Mouse (Mus musculus): Measurements from ENCODE around the gene Ly6g6e.
"Not testable (repeated sequence)": the region's sequence is repeated elsewhere in the genome, so short reads cannot be mapped to it uniquely, and the experiment has no call there.

The Ly6g6e gene

DNA sequence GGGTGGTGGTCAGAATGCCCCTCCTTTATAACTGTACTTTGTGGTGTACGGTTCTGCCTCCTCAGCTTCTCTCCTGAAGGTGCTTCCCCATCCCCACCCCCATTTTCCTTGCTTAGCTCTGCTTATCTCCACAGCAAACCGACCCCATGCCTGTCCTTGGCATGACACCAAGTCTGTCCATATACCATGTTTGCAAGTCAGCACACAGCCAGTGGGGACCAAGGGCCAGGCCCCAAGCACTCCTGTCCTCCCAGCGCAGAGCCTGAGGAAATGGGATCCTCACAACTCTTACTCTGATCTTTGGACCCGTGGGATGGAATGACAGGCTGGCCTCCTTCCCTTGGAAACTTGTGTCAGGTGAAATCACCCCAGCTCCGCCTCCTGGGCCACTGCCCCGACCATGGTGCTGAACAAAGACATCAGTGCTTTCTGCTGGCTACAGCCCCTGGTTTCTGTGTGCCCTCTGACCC is 26.6 kb downstream of the Ly6g6e start:
- no peak for DNase-seq (ENCODE audit: low read depth)

DNA sequence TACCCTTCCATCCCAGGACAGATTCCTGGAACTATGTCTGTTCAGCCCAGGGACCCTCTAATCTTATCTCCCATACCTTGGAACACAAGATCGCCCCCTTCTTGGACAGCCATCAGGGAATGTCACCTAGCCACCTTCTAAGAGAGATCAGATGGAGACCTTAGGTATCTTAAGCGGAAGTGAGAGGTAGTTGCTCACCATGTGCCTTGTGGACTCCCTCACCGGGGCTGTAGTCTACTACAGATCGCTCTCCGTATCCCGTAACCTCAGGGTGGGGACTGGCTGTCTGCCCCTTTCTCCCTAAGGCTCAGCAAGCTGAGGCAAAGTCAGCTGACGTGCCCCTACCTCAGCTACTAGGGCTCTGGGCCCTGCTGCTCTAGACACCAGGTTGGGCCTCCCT is 27.4 kb downstream of the Ly6g6e start:
- DNase-seq (ENCODE audit: low read depth) = no peak

DNA sequence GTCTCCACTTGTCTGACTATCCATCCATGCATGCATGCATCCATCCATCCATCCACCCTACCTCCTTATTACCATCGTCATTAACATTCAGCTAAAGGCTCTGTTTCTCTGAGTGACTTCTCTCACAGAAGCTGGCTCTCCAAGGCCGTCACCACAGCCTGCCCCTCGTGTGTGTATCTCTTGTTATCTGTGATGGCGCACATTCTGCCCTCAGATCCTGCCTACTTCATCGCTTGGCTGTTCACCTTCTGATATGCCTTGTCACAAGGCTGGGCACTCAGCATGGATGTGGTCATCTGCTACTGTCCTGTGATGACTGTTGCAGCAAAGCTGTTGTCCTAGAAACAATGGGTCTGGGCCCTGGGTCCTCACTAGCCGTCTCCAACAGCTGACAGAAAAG is 28.1 kb downstream of the Ly6g6e start:
- DNase-seq (ENCODE audit: low read depth) = no peak

DNA sequence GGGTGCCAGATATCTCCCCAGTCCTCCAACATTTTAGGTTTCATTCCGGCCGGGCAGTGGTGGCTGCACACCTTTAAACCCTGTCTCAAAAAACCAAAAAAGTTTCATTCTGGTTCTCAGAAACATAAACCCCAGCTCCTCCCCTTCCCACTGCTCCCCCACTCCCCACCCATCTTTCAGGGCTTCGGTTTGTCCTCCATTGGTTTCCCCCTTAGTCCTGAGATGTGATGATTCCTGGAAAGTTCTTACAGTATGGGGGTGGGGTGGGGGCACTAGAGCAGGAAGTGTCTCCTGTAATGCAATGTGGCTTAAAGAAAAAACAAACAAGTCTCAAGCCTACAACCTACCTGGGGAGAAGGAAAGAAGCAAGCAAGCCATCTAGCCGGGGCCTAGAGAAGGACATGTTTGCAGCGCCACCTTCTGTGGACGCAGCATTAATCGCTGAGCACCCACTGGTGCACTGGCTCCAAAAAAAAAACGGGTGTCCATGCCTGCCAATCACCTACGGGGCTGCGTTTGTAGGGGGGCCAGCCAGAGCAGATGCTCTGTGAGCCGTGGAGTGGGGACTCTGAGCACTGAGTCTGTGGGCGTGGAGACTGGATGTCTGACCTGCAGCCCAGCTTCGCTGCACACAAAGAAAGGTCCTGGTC is 29.2 kb downstream of the Ly6g6e start:
- DNase-seq (ENCODE audit: low read depth) = no peak

DNA sequence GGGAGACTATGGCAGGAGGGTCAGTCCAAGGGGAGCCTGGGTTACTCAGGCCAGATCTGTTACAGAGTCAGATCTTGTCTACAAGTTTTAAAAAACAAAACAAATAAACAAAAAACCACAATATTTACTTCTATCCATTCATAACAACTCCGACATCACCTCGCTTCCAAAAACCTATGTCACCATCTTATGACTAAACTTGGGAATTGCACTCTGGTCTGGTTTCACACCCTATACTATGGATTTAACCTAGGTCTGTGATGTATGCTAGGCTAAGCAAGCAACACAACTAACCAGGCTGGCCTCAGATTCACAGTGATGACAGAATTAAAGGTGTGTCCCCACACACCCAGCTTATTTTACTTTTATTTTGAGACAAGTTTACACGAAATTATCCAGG is 29.8 kb downstream of the Ly6g6e start:
- DNase-seq (ENCODE audit: low read depth) = no peak

DNA sequence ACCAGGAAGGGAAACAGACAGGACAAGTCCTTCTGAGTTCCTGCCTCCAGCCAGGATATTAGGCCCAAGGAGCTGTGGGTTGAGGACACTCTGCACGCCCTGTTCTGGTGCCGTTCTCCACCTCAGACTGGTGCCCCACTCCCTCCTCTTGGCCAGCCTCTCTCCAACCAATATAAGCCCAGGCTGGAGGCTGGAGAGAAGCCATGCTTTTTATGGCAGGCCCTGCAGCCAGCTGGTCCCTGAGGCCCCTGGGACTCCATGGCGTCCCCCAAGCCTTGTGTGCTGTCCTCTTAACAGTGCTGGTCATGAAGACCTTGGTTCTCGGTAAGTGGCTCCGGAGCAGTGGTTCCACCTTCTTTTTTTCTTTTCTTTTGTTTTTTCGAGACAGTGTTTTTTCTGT is 31.4 kb downstream of the Ly6g6e start, which contains the start of gene Ly6g5c:
Ly6g5c (plus strand) TSS at position 183 of the 400 bp plus-strand sequence.
- DNase-seq (ENCODE audit: low read depth) = no peak

DNA sequence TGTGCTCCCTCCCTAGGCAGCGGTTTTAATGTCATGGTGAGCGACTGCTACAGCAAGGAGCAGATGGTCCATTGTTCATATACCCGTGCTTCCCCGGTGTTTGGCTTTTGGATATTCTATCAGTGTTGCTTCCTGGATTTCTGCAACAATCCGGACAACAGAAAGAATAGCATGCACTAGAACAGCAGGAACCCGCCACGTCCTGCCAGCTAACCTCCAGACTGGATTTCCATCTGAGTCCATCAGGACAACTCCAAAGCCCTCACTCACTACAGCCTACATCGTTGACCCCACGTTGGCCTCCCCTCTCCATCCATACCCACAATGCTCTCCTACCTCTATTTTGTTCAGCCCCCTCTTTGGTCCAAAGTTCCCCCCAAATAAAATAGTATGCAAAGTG is 35.1 kb downstream of the Ly6g6e start:
- DNase-seq (ENCODE audit: low read depth) = no peak

DNA sequence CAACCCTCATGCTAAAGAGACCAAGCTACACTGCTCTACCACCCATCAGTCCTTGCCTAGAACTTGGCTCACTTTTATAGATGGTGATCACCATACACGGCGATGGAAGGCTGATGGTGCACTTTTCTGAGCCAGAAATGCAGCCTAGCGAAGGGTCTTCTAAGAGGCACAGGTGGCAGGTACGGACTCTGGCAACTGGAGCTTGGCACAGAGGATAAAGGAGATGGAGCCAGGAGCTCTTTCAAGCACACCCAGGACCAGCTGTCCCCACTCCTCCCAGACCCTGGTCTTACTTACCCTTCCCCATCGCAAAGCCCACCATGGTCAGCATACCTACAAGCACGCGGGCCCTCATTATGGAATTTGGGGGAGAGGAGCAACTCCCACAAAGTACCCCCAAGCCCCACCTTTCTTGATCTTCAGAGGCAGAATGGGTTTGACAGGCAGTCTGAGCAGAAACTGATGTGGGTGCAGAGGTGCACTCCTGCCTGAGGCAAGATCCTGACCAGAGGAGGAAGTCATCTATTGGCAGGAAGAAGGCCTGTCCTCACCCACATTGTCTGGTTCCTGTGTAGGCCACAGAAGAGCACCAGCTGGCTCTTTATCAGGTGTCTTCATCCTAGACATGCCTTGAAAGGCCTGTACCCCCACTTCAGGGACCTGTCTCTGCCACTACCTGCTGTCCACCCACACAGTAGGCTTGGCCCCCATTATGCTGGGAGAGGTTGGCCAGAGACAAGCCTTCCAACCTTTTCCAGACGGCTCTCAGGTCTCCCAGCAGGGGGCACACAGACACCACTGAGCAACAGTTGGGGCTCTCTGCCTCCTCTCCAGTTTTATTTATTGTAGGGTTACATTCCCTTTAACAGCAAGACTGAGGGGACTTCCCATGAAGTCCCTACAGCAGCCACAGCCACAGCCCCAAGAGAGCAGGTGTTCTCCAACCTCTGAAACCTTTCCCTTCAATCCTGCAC is 38.6 kb downstream of the Ly6g6e start, which contains the start of gene Ly6g5b:
Ly6g5b (minus strand) TSS at position 383 of the 974 bp plus-strand sequence.
- no peak for DNase-seq (ENCODE audit: low read depth)

DNA sequence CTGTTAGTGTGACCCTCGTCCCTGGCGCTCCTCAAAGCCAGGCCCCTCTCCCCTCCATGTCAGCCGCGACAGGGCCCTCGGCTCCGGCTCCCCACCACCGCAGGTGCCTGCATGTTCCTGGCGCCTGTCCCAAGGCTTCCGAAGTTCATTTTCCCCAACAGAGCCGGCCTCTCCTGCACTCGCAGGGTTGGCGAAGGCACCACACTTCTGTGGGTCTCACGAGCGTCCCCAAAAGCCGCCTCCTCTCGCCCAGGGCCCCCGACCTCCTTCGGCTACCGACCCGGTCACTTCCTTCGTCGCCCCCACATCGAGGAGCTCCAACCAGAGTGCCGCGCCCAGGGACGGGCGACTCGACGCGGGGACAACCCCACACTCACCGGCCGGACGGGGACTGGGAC is 44.0 kb downstream of the Ly6g6e start:
- DNase-seq (ENCODE audit: low read depth) = no peak

DNA sequence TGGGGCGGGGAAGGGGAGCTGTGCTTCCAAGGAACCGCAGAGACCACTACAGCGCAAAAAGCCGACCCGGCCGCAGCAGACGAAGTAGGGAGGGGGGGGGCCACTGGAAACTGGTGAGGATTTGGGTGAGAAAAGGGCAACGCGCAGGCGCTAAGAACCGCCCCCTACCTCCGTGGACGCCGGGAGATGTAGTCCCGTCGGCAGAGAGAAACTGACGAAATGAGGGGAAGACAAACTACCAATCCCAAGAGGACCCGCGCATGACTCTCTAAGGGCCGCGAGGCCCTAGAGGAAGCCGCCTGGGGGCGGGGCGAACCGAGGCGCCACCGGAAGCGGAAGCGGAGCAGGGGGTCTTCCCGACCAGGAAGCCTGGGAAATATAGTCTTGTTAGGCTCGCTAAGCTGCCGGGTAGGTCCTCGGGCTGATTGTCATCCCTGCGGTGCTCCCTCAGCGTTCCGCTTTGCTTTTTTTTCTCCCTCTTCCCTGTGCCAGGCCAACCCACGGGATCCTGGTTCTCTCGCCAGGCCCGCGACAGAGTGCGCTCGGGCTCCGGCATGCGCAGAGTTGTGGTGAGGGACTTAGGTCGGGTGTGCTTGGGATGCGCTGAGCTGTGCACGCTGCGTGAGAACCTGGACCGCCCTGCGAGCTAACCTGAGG is 44.6 kb downstream of the Ly6g6e start, which contains the start of gene Gpank1:
Gpank1 (plus strand) TSS at position 313 of the 657 bp plus-strand sequence.
- DNase-seq (ENCODE audit: low read depth) = peak; percentile 97

DNA sequence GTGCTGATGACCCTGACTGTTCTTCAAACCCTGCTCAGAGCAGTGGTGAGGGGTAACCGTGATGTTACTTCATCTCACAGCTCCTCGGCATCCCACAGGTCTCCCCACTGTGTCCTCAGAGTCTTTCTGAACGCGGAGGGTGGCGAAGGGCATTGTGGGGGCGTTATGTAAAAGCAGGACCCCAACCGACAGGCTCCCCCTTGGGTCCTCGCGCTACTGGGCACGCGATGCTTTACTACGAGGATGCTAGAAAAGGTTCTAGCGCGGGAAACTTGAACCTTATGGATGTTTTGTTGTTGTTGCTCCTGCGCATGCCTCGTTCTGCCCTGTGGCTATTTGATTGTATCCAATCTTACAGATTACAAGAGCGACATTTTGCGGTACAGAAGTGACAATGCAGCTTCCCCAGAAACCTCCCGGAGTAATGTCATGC is 45.2 kb downstream of the Ly6g6e start, which contains the start of gene Csnk2b:
Csnk2b (minus strand) TSS at position 183 of the 433 bp plus-strand sequence.
- peak; percentile 20 for DNase-seq (ENCODE audit: low read depth)

DNA sequence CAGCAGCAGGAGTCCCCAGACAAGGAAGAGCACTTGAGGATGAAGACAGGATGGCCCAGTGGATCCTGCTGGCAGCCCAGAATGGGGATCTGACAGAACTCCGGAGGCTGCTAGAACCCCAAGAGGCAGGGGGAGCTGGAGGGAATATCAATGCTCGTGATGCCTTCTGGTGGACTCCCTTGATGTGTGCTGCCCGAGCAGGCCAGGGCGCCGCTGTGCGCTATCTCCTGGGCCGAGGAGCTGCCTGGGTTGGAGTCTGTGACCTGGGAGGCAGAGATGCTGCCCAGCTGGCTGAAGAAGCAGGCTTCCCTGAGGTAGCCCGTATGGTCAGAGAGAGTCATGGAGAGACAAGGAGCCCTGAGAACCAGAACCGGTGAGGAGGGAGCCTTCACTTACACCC is 46.6 kb downstream of the Ly6g6e start:
- not testable (repeated sequence) for DNase-seq (ENCODE audit: low read depth)

DNA sequence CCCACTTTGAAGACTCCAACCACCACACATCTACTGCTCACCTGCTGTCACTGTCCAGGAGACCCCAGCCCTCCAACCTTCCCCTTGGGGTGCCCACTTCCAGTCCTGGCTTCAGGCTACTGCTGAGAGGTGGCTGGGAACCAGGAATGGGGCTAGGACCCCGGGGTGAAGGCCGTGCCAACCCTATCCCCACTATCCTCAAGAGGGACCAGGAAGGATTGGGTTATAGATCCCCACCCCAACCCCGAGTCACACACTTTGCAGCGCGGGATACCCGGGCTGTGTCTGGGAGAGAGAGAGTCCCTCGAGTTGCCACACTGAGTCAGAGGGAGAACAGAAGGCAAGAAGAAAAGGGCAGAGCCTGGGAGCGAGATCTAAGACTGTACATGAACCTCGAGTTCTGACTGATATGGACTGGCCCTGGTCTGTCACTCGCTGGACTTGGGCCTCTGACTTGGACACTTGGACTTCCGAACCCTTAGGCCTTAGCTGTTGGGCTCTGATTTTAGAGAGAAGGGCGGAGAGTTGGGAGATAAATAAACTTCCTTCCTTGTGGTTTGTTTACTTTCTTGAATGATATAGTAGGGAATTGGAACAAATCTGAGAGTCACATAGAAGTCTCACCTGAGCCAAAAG is 47.7 kb downstream of the Ly6g6e start:
- not testable (repeated sequence) for DNase-seq (ENCODE audit: low read depth)

DNA sequence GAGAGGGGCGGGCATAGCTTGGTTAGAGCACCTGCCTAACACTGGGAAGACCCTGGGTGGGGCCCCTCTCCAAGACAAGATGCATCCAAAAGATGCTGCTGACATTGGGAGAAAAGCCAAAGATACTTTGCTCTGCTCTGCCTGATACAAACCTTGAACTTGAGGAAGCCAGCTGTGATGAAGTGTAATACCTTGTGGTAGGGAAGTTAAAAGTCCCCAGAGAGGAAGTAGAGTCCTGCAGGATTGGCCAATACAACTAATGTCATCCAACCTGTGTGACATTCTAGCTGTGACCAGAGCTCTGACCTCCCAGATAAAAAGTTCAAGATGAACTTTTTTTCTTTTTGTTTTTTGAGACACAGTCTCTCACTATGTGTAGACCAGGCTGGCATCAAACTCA is 48.4 kb downstream of the Ly6g6e start:
- DNase-seq (ENCODE audit: low read depth) = no peak

DNA sequence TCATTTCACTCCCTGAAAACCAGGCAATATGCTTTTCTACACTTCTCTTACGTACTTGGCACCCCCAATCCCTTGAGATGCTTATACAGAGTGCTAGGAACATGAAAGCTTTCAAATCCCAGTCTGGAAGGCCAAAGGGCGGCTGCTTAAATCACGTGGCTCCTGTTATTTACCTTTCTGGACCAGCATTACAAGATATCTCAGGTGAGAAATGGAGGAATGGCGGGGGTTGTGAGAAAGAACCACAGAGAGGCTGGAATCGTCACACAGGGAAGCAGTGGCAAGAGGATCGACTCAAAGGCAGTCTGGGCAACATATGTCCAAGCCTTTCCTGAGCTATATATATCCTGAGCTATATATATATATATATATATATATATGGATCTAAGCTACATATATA is 48.9 kb downstream of the Ly6g6e start:
- no peak for DNase-seq (ENCODE audit: low read depth)

DNA sequence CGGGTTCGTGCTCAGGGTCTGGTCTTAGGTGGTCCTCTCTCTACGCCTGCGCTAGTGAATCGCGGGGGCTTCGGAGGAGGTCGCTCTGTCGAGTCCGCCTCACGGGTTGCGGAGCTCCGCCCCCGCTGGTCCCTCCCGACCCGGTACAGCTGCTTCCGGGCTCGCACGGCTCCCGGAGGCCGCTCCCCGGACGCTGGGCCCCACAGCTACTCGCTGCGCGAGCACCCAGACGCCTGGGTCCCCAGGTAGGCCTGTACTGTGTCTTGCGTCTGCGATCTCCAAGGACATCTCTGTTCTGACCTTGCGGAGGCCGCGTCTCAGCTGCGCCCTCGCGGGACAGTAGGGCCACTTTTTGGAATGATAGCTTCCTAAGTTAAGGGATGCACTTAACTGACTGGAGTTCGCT is 49.5 kb downstream of the Ly6g6e start, which contains the start of gene D17H6S53E:
D17H6S53E (plus strand) TSS at position 168 of the 406 bp plus-strand sequence.
- DNase-seq (ENCODE audit: low read depth) = no peak

DNA sequence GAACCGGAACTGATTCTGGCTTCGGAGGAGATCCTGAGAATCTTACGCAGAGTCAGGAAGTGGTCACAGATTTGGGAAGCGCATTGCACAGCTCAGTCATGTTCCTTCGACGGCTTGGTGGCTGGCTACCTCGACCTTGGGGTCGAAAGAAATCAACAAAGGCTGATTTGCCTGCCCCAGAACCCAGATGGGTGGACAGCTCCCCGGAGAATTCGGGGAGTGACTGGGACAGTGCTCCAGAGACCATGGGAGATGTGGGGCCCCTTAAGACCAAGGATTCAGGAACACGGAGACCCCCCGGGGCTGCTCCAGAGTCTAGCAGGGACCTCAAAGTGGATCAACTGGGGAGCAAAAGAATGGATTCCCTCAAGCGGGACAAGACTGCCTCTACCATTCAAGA is 50.3 kb downstream of the Ly6g6e start:
- DNase-seq (ENCODE audit: low read depth) = no peak
